Mouse (Mus musculus) layer of hippocampus, postnatal 25 days (tissue): ENCODE data around the gene Cd22. TPM values are rescaled to one million over a fixed set of nuclear protein-coding genes. Genes with fewer than 3 reads are reported as not detected.
"Not testable (repeated sequence)": the region's sequence is repeated elsewhere in the genome, so short reads cannot be mapped to it uniquely, and the experiment has no call there.

Experiments
- DNase-seq, 2 experiments: peaks; one replicate each; pipeline ENCODE4 v3.0.0; 2022; ENCODE audit warnings: mixed read lengths in 2 of 2, low spot score in 1 of 2; ENCODE audit errors: extremely low spot score in 1 of 2
- total RNA-seq, 2 experiments: library from RNA; stranded (reverse); gene quantifications; 2 replicates each; pipeline ENCODE4 v1.2.3; 2021

The Cd22 gene
- total RNA-seq, 2 experiments from 2014 or later, result not detected

- DNase-seq, result peak; percentile 56 to 82
Measured at GRCm38 (mm10) chr7:30873083-30873482, 7.1 kb downstream of the Cd22 start.

DNA sequence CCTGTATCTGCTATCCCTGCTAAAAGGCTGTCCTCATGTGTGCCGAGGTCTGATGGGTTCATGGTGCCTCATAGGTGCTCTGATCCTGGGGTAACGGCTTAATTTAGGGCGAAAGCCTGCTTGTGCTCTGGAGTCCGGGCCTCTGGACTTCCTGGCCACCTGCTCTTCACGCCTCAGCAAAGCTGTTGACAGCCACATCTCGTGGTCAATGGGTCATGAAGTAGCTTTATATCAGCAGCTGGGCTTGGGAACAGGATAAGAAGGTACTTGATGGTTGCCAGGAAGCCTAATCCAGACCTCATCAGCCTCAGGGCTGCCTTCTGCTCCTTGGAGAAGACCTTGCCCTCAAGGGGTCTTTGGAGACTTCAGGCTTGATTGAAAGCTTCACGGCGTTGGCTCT, 16.8 kb downstream of the Cd22 start:
- no peak for DNase-seq

GRCm38 (mm10) chr7:30861464-30861863, 18.7 kb downstream of the Cd22 start, which contains the start of gene Ffar1:
Gene Ffar1, minus strand, starts transcription at chr7:30861564.
- DNase-seq, result no peak

DNA sequence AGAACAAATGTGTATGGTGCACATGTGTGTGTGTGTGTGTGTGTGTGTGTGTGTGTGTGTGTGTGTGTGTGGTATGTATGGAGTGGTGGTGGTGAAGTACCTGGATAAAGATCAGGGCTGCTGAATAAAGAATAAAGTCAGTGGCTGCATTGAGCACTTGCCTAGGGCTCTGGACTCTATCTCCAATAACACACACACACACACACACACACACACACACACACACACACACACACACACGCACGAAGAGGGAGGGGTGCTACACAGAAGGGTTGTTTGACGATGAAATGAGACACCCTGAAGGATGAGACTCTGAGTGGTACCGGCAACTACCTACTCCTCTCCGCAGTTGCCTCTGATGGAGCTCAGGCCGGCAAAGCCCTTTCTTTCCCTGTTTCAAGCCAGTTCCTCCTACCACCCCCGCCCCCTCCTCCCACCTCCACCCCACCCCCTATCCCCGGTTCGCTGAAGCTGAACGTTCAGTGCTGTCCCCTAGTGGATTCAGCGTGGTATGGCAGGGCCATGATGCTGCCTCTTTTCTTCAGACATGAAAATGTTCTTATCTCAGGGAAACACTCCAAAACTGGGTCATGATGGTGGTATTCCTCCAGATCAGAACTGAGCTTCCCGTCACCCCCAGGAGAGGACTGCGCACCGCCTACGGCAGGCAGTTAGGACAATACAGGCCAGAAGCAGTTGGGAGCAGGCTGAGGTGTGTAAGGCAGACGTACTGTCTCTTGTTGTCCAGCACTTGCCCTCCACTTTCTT, 20.3 kb downstream of the Cd22 start:
- peak; percentile 44 to 54 for DNase-seq

GRCm38 (mm10) chr7:30859290-30859634, 20.9 kb downstream of the Cd22 start:
- DNase-seq, result peak; percentile 69 to 85

DNA sequence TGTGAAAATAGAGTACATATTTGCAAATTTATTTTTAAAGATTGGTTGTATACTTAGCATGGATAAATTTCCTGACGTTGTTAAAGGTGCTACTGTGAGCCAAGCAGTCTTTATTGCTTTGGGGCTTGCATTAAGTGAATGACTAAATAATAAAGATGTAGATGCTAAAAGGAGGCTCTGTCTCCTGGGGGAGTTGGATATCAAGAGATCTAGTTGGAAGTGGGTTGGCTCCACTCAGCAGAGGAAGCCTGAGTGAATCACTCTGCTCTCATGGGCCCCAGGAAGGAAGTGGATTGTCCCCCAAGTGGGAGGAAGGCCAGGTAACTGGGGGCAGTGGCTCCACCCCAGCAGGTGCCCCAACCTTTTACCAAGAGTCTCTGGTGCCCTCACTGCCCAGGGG, 22.4 kb downstream of the Cd22 start:
- DNase-seq, result no peak

DNA sequence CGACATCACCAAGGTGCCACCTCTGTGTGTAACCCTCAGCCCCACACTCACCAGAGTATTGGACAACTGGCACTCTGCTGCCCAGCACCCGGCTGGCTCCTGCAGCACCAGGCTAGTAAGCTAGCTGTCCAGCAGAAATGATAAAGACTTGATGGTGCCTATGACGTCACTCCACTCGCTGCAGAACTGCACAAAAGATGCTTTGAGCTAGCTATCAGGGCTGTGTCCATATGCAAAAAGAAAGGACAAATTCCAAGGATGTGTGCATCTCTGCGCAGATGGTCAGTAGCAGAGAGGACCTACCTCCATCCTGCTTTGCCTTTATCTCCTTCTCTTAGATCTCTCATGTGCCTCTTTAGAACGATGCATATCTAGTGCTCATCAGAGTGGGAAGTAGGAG, 24.1 kb downstream of the Cd22 start, which contains the start of gene Ffar3:
Gene Ffar3 (minus strand): TSS at position 101 of the 400 bp plus-strand sequence.
- DNase-seq, result no peak

GRCm38 (mm10) chr7:30851421-30851820, 28.7 kb downstream of the Cd22 start:
- no peak for DNase-seq

GRCm38 (mm10) chr7:30847934-30848333, 32.2 kb downstream of the Cd22 start:
- no peak for DNase-seq

GRCm38 (mm10) chr7:30847386-30847785, 32.8 kb downstream of the Cd22 start:
- DNase-seq, result no peak

GRCm38 (mm10) chr7:30846505-30847053, 33.6 kb downstream of the Cd22 start:
- DNase-seq, result no peak

DNA sequence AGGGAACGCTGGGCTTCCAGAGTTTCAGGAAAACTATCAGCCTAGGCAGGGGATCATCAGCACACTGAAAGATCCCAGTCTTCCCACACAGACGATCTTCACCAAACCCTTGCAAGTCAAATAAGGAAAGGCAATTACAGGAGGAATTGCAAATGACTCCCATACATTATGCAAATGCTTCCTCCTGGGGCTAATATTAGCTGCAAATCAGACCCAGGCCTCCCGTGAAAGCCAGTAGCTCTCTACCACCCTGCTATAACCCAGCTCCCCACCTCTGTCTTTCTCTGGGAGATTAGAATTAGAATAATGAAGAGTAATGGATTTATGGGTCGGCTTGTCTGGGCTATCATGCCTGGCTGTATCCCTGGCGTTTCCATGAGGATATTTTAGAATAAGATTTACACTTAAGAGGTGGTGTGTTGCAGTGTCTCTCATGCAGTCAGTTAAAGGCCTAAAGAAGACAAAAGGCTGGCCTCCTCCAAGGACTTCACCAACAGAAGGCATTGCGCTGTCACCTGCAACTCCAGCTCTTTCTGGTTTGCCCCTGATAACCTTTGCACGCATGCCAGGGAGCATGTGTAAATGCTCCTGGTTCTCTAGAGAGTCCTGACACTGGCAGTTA, 35.4 kb downstream of the Cd22 start:
- no peak for DNase-seq

- DNase-seq, result no peak
Measured at GRCm38 (mm10) chr7:30842092-30842491, 38.0 kb downstream of the Cd22 start.

- DNase-seq, result no peak
Measured at GRCm38 (mm10) chr7:30841379-30841778, 38.8 kb downstream of the Cd22 start.

DNA sequence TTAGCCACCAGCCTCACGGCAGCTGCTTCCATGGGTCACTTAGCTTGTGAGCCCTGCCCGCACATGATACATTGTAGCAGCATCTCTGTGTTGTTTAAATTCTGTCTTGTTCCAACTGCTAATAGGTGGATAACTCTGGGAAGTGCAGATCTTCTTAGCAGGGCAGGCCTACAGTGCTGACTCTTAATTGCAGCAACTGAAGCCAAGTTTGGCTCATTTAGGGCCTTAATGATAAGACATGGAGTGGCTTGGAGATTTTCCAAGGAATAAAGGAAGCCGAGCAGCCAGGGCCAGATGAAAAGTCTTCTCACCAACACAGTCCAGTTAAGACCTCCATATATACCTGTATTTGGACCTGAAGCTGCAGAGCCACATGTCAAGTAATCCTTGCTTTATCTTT, 39.8 kb downstream of the Cd22 start:
- no peak for DNase-seq

- DNase-seq, result no peak
Measured at GRCm38 (mm10) chr7:30837277-30837676, 42.9 kb downstream of the Cd22 start.

DNA sequence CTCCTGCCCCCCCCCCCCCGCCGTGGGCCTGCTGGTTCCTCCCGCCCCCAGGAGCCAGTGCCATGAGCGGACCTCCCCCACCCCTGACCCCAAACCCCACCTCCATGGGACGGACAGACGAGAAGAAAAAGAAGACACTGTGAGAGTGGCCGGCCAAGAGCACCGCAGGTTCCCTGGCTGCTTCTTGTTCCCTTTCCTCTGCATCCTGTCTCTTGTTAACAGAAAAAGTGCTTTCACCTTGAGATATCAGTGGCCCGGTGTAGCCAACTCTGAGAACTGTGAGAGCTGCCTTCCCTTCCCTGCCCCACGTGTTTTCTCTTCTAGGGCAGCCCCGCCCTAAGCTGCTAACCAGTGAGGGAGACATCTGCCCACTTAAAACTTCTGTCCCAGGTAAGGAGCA, 47.5 kb downstream of the Cd22 start:
- DNase-seq, result not testable (repeated sequence)

DNA sequence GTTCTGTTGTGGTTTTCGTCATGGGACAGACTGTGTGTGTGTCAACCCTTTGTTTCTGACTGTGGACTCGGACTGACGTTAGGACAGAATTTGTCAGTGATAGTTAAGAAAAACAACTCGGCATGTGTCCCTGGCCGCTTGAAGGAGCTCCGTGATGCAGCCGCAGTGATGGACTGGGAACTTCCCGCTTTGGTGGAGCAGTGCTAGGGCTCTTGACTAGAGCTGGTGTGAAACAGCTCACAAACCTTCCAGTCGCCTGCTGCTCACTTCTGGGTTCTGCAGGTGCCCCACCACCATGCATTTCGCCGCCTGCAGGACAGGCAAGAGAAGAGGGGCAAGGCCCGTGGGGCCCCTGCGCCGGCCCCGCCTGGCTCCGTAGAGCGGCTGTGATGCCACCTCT, 47.9 kb downstream of the Cd22 start:
- DNase-seq, result no peak

DNA sequence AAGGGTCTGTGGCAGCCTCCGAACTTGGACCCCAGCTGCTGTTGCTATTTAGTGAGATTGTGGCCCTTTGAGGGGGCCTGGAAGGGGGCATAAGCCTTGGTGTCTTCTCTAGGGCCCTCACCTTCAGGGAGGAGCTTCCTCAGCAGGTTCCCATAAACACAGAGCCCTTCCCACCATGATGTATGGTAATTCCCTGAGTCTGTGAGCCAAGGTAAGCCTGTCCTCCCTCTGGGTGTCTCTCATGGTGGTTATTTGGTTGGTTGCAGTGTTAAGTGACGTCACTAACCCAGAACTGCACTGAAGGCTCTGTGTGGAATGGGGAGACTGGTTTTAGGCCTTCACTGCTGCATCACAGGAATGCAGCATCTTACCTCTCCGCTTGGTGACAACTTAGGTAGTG, 50.7 kb downstream of the Cd22 start:
- DNase-seq, result no peak

DNA sequence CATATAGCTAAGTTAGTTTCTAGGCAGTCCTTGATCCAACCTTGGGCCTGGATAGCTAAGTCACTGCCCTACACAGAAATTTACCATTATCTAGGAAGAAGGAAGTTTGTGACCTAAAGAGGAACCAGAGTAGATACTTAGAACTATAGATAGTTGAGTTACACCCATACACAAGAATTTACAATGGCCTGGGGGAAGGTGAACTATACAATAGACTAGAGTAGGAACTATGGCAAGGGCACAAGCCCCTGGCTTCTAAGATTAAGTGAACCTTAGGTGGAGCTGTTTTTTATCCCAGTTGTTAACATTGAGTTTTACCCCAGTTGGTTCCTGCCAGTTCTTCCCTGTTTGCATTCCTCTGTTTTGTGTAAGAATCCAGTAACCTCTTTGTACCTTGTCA, 51.3 kb downstream of the Cd22 start:
- not testable (repeated sequence) for DNase-seq

DNA sequence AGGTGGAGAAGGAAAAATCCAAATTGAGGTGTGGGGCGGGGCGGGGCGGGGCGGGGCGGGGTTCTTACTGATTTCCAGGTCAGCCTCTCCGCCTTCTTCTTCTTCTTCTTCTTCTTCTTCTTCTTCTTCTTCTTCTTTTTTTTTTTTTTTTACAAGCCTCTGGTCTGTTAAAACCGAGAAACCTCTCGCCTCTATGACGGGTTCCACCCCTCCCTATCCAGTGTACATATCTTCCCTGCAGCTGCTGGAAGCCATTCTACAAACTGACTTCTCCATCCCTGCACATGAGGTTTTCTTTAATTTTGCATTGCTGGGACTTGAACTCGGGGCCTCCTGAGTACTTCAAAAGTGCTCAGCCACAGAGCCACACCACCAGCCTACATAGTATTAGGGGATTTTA, 53.5 kb downstream of the Cd22 start:
- DNase-seq, result no peak

GRCm38 (mm10) chr7:30824306-30824705, 55.8 kb downstream of the Cd22 start:
- DNase-seq, result no peak
